Mouse (Mus musculus): Measurements from ENCODE around the gene Kctd18. TPM values are rescaled to one million over a fixed set of nuclear protein-coding genes. Genes with fewer than 3 reads are reported as not detected.
"Not testable (repeated sequence)": the region's sequence is repeated elsewhere in the genome, so short reads cannot be mapped to it uniquely, and the experiment has no call there.

Kctd18 gene
- 10.7 and 15.4 TPM in 2 replicates for total RNA-seq (2021)
- long read RNA-seq, experiment 1, partial matches to known transcripts = 2 of 16 reads
- long read RNA-seq, experiment 1, other reads (novel, unspliced or antisense) = 11 of 16 reads
- long read RNA-seq, experiment 2, partial matches to known transcripts = 0 of 9 reads
- long read RNA-seq, experiment 2, other reads (novel, unspliced or antisense) = 7 of 9 reads

DNA sequence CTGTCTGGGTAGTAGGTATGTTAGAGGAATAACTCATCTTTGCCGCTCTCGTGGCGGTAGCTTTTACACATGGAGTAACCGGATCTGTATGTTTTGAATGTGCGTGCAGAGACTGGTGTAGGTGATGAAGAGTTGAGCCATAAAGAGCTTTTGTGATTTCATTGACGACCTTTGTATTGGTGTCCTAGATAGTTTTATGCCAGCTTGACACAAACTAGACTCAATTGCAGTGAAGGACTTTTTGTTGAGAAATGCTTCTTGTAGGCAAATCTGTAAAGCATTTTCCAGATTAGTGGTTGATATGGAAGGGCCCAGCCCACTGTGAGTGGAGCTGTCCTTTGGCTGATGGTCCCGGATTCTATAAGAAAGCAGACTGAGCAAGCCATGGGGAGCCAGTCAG is at the start of gene Kctd18:
TSS of gene Kctd18 (minus strand) at position 101 of the 400 bp plus-strand sequence.
- DNase-seq = no peak

- DNase-seq = no peak
Observed at GRCm38 (mm10) chr1:58065606-58066005, 46.9 kb upstream of the Kctd18 start.

DNA sequence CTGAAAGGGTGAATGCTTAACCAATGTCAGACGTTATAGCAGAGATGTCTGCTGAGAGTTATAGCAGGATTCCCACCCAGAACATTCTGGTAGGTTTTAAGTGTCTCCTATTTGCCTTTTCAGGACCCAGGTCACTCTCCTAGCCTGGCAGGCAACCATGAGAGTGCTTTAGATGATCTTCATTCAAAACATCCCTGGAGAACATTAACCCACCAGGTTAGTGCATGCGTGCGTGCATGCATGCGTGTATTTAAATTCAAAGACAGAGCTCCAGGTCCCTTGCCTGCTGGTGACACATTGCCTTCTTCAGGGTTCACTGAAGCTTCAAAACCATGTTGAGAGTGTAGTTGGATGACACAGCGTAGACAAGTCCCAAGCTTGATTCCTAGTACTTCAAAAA is 46.4 kb upstream of the Kctd18 start:
- DNase-seq = no peak

DNA sequence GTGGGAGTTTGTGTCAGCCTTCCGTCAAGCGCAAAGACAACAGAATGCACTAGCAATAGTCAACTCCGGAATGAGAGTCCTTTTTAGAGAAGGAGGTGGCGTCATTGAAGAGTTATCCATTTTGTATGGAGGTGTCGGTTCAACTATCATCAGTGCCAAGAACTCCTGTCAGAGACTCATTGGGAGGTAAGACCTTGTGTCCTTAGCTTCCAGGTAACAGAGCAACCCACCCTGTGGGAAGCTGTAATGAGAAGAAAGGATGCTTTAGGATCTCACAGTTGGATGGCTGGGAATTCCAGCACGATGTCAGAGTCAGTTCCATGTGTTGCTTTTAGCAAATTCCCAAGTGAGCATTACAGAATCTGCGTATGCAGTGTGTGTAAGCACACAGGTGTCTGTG is 43.4 kb upstream of the Kctd18 start:
- DNase-seq = no peak

DNA sequence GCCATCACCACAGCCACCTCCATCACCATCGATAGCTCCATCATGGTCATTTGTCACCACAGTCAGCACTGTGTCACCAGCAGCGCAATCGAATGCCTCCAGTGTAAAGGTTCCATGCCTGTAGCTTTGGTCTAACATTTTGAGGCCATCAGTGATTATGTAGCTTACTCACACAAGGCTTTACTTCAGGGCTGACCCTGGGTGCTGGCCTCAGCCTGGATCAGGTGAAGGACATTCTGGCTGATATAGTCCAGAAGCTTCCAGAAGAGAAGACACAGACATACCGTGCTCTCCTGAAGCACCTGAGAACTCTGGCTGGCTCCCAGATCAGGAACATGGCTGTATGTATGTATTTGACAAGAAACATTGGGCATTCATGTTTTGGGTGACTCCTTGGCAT is 40.1 kb upstream of the Kctd18 start:
- DNase-seq = no peak

- DNase-seq = peak; percentile 36
Observed at GRCm38 (mm10) chr1:58056939-58057338, 38.2 kb upstream of the Kctd18 start.

DNA sequence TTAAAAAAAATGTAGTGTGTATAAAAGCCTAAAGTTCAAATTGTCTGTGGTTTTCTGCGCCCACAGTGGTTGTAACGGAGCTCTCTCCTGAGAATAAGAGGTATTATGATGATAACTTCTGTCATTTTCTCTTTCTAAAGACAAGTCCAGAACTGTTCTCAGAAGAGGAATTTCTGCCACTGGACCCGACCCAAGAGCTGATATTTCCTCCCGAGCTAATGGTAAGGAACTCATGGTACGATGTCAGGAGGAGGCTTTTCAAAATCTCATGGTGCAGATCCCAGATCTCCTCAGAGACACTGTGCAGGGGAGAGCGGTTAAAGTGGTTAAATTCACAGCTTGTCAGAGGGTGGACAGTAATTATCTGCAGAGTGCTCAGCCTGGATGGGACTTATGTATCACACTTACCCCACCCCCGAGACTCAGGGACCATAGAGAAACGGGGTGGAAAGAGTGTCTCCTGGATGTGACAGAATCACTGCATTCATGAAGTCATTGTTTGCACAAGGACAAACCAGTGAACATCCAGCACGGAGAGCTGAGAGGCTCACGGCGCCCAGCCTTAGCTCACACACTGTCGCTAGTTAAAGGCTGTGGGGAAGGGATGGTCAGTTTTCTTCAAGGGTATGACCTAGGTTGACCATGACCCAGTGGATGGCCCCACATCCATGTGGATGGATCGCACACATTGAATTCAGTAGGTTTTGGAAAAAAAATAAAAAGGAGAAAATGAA is 37.5 kb upstream of the Kctd18 start:
- no peak for DNase-seq

- DNase-seq = no peak
Observed at GRCm38 (mm10) chr1:58055598-58055997, 36.8 kb upstream of the Kctd18 start.

DNA sequence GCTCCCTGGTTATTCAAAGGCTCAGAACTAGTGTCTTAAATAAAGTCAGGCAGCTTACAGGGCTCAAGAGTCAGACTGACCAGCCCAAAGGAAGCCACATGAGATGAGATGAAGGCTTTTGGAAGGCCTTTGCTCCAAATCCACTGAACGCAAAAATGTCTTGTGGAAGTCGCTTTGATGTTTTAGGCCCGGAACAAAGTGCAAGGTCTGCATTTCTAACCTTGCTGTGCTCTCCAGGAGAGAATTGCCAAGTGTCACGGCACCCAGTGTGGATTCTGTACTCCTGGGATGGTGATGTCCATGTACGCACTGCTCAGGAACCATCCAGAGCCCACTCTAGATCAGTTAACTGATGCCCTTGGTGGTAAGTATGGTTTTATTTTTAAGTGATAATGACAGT is 30.4 kb upstream of the Kctd18 start:
- no peak for DNase-seq

GRCm38 (mm10) chr1:58046721-58047290 is 28.1 kb upstream of the Kctd18 start:
- DNase-seq = no peak

- DNase-seq = no peak
Observed at GRCm38 (mm10) chr1:58045546-58045945, 26.8 kb upstream of the Kctd18 start.

DNA sequence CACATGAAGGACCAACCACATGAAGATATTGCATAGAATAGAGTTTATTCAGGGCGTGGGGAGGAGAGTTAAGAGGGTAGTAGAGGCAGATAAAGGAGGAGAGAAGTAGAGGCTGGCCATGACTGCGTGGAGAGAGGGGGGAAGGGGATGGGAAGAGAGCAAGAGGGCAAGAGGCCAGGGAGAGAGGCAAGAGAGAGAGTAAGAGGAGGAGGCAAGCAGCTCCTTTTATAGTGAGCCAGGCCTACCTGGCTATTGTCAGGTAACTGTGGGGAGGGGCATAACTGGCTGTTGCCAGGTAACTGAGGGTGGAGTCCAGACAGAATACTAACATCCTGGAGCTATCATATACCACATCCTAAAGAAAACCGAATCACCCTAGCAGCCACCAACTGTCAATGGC is 26.3 kb upstream of the Kctd18 start:
- no peak for DNase-seq

GRCm38 (mm10) chr1:58037306-58037705 is 18.6 kb upstream of the Kctd18 start:
- not testable (repeated sequence) for DNase-seq

DNA sequence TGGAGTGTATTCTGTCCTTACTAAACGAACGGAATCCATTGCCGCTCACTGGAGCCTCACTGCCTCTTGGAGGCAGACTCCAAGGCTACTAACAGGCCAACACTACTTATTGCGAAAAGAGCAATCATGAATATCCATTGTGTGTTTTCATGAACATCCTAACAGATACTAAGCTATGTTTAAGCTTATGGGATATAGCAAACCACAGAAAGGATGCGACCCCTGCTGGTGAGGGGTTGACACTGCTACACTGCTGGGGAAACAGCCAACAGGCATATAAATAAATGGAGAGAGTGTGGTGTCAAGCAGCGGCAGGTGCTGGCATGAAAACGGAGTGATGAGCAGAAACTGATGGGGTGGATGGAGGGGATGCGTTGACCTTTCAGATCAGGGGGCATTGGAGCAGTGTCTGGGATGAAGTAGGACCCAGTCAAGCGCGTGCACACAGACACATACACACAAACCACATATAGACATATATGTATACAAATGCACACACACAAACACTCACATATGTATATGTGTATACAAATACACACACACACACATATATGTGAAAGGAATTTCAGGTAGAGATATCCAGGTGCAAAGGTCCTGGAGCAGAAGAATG is 12.5 kb upstream of the Kctd18 start:
- peak; percentile 76 for DNase-seq

DNA sequence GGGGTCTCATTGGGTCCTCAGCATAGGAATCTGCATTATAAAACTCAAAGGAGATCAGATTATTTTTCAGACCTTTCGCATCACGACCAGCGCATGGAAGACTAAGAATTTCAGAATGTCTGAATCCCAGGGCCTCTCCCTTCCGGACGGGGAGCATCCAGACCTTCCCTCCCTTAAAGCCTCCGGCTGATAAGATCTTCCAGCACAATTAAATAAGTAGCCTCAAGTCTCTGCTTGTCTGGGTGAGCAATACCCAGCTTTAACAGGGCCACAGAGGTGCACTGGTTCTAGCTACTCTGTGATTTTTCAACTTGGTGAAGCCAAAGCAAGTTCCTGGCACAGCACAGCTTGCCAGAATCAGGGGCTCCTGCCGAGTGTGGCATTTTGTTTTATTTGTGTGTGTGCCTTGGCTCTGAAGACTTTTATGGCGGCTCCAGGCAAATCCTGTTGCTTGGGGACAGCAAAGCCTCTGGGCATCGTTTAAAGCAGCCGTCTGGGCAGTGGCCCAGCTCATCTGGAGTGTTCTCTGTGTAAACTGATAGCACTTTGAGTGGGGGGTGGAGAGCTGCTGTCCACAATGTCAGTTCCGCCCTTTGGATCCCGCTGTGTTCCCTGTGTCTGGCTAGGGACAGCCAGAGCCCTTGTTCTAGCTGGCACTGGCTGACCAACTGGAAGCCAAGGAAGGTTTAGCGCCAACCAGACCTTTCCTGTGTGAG is 11.6 kb upstream of the Kctd18 start:
- DNase-seq = peak; percentile 81

- DNase-seq = peak; percentile 83
Observed at GRCm38 (mm10) chr1:58029636-58030117, 10.9 kb upstream of the Kctd18 start, which contains the start of gene Aox1. TSS of gene Aox1 (plus strand) at chr1:58029931.

- no peak for DNase-seq
Observed at GRCm38 (mm10) chr1:58027707-58028106, 9.0 kb upstream of the Kctd18 start.

- DNase-seq = not testable (repeated sequence)
Observed at GRCm38 (mm10) chr1:58006388-58006787, 12.4 kb downstream of the Kctd18 start.

DNA sequence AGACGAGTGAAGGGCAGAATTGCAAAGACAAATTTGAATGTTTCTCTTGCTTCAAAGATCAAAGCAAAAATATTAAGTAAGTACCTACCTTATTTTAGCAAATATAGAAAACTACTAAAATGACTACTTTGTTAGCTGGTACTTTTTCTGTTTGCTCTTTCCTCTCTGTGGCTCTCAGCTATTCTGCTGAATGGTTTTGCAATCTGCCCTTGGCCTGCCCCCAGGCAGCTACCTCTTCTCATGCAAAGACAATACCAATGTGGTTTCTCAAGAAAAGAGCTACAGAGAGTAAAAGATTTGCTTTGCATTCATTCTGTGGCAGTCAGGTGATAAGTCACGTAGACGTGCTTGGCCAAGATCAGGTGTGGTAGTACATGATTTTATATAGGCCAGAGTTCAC is 20.6 kb downstream of the Kctd18 start:
- peak; percentile 9 for DNase-seq

DNA sequence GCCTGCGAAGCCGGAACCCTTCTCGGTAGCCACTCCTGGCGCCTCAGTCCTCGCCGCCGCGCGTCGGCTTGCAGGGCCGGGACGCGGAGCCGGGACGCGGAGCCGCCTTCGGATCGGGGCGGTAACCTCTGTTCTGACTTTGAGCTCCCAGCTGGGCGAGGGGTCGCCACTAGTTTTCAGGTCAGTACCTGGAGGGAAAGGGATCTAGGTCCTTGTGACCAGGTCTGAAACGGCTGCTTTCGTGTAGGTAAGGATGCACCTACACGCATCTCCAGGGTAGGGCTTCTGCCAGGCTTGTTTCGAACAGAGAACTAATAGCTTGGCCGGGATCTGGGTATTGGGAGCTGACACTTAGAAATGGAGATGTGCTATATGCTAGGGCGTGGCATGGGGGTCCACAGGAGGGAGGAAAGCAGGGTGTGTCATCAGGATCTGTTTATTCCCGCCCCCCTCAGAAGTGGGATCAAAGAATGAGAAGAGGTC is 22.6 kb downstream of the Kctd18 start:
- DNase-seq = no peak

DNA sequence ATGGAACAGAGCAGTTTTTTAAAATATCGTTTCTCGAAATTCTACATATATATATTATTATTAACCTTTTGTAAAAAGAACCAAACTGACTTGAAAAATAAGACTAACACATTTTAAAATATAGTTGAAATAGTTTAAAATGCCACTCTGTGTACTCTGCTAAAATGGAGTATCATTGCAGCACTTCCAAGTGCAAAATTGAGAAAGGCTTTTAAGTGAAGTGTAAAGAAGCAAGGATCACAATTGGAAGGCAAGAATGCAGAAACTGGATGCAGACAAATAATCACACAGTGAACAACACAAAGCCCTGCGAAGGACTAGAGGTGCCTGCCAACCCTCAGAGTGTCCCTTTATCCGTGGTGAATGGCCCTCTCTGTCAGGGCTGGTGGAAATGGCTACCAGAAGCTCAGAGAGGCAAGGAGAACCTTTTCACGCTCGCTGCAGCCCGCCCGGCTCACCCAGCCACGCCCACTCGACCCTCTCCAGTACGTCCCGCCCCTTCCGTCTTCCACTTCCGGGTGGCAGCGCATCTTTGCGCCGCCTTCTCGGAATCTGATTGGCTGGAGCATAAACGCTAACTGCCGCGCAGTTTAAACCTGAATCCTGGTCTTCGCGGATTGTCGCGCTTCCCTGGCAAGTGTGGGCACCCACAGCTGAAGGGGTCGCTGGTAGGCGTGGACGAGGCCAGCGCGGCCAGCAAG is 23.2 kb downstream of the Kctd18 start, which contains the start of gene Sgo2a:
TSS of gene Sgo2a (plus strand) at position 540 of the 701 bp plus-strand sequence.
- DNase-seq = peak; percentile 97

Data from adrenal gland, postnatal 14 days (tissue).